Mouse (Mus musculus) testis, adult 2 months (tissue): ENCODE measurements around the gene Cmya5.

Experiments used
- CTCF ChIP-seq: fragments of 200-500 bp; IDR thresholded peaks from 2 replicates; pipeline ENCODE4 v1.5.1; 2012; ENCODE audit warnings: low read depth, mild to moderate bottlenecking, inconsistent platforms, low read length, moderate library complexity; ENCODE audit not compliant: control insufficient read depth, insufficient read depth, insufficient replicate concordance
- POLR2A ChIP-seq: fragments of 200-500 bp; IDR thresholded peaks from 2 replicates; pipeline ENCODE4 v1.6.1; 2012; ENCODE audit warnings: low read depth, mild to moderate bottlenecking, inconsistent platforms, low read length, moderate library complexity; ENCODE audit not compliant: control insufficient read depth

GRCm38 (mm10) chr13:93073595-93073994, 70.9 kb downstream of the Cmya5 start:
- TF ChIP-seq POLR2A (no peak), CTCF (no peak)
